Mouse (Mus musculus) left cerebral cortex, postnatal 4 days (tissue): ENCODE measurements around the gene Olfr780. TPM values are rescaled to one million over a fixed set of nuclear protein-coding genes. Genes with fewer than 3 reads are reported as not detected.
"Not testable (repeated sequence)": the region's sequence is repeated elsewhere in the genome, so short reads cannot be mapped to it uniquely, and the experiment has no call there.

Source experiments
- DNase-seq: peaks from one replicate; pipeline ENCODE4 v3.0.0-alpha.2; 2022
- intact Hi-C: fragments of 180-260 bp; cut with DNase I; formaldehyde crosslinking; loops from one replicate; pipeline ENCODE4 v1.15.1; 2025
- total RNA-seq, 2 experiments: library from RNA; stranded (reverse); gene quantifications; 2 replicates each; pipeline ENCODE4 v1.2.3; 2021

Gene Olfr780
- total RNA-seq, result not detected

GRCm38 (mm10) chr10:129317817-129318216 is at the start of gene Olfr780:
Gene Olfr780 (plus strand): TSS chr10:129318117.
- DNase-seq, result no peak

GRCm38 (mm10) chr10:129271081-129271535 is 46.8 kb upstream of the Olfr780 start, which contains the start of gene Olfr777:
Gene Olfr777 (minus strand): TSS chr10:129271485.
- DNase-seq, result no peak
- intact Hi-C loops, result no loop called here

More at GRCm38 (mm10) chr10:129317817-129318216, at the start of gene Olfr780:
- intact Hi-C loops, result no loop called here

DNA sequence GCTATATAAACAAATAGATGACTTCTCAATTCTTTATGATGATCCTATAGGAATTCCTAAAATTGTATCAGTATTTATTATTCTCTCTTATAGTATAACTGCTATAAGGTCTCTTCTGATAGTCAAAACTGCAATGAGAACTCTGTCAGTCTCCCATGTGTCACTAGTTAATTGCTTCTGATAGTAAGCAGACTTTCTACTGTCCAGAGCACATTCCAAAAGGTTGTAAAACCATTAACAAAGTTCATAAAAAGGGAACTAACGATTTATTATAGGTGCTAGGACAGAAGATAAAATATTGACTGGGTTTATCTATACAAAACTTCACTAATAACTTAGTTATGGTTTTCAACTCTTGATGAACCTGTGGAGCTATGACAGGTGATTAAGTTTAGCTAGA is 4.9 kb upstream of the Olfr780 start:
- DNase-seq, intact Hi-C loops: not testable (repeated sequence)

- DNase-seq, intact Hi-C loops: not testable (repeated sequence)
Observed at GRCm38 (mm10) chr10:129313521-129313920, 4.4 kb upstream of the Olfr780 start.

DNA sequence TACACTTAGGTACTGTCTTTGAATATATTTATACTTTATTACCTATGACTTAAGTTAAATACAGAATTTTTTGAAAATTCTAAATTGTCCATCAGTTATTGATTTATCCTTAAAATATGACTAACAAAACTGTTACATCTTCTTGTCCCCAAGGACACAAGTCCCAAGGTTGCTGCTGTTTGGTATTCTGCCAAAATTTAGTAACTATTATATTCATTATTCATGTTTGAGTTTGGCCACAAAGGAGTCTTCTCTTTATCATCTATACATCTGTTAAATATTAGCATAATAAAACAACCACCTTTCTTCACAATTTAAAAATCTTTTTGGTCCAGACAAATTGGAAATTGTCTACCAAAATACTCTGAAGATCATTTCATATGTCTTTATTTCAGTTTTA is 10.6 kb downstream of the Olfr780 start, which contains the start of gene Olfr781:
TSS of gene Olfr781 (plus strand) at position 301 of the 400 bp plus-strand sequence.
- DNase-seq, result no peak
- intact Hi-C loops, result no loop called here

DNA sequence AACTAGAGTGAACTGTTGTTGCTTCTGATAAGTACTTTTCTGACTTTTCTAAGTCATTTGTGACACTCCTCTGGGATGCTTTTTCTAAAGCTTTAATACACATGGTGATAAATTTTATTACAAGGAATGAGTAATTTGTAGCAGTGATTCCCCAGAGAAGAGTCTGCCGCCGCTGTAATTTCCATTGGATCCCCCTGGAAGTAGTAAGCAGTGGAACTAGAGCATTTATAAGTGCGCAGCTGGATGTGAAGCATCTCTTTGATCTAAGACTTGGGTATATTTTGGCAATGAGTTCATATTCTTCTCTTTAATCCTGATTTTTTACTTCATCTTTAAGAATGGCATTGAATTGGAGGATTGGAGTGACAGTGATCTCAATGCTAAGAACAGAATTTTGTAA is 30.6 kb downstream of the Olfr780 start, which contains the start of gene Olfr782:
TSS of gene Olfr782 (plus strand) at position 301 of the 400 bp plus-strand sequence.
- intact Hi-C loops, result no loop called here
- no peak for DNase-seq

DNA sequence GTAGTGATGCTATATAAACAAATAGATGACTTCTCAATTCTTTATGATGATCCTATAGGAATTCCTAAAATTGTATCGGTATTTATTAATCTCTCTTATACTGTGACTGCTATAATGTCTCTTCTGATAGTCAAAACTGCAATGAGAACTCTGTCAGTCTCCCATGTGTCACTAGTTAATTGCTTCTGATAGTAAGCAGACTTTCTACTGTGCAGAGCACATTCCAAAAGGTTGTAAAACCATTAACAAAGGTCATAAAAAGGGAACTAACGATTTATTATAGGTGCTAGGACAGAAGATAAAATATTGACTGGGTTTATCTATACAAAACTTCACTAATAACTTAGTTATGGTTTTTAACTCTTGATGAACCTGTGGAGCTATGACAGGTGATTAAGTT is 34.6 kb downstream of the Olfr780 start:
- DNase-seq, intact Hi-C loops: not testable (repeated sequence)

DNA sequence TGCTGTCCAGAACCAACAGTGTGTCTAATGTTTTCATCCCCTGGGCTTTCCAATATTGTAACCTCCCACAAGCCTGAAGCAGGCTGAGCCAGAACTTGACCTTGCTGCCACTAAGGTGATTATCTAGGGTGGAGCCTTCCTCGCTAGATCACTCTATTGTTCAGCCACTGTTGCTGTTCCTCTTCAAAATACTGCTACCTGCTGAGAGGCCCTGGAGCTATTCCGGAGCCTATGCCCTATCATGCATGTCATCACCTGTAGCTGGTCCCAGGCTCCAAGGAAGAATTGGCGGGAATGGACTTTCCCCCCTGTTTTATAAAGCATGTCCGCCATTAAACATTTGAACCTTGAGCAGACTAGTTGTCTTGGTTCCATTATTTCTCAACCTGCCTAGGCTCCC is 38.6 kb downstream of the Olfr780 start:
- intact Hi-C loops, DNase-seq: not testable (repeated sequence)

GRCm38 (mm10) chr10:129357307-129357706 is 39.4 kb downstream of the Olfr780 start:
- intact Hi-C loops, result no loop called here
- no peak for DNase-seq

Other genes with a start within 250 kb of the Olfr780 start
- gene Olfr766-ps1, start 249.1 kb upstream of the Olfr780 start, total RNA-seq, result not detected
- under 1 TPM in 1 of 2 experiments, not detected in 1; 0.14 TPM for gene Olfr767, start 235.2 kb upstream of the Olfr780 start, total RNA-seq
- not detected for gene Olfr768, start 218.7 kb upstream of the Olfr780 start, total RNA-seq
- not detected for gene Olfr769, start 200.3 kb upstream of the Olfr780 start, total RNA-seq
- not detected for gene Olfr770, start 179.1 kb upstream of the Olfr780 start, total RNA-seq
- not detected for gene Olfr771, start 153.4 kb upstream of the Olfr780 start, total RNA-seq
- not detected for gene Olfr772, start 140.2 kb upstream of the Olfr780 start, total RNA-seq
- not detected for gene Olfr773, start 130.7 kb upstream of the Olfr780 start, total RNA-seq
- not detected for gene Olfr774, start 81.9 kb upstream of the Olfr780 start, total RNA-seq
- gene Olfr775, start 69.7 kb upstream of the Olfr780 start, total RNA-seq, result not detected
- not detected for gene Olfr776, start 59.0 kb upstream of the Olfr780 start, total RNA-seq
- gene Olfr777, start 46.6 kb upstream of the Olfr780 start, total RNA-seq, result not detected
- gene Olfr781, start 10.7 kb downstream of the Olfr780 start, total RNA-seq, result not detected
- not detected for gene Olfr782, start 30.7 kb downstream of the Olfr780 start, total RNA-seq
- under 1 TPM; 0.26 to 0.32 TPM for gene Olfr784, start 66.0 kb downstream of the Olfr780 start, total RNA-seq
- gene Olfr785, start 87.3 kb downstream of the Olfr780 start, total RNA-seq, result not detected
- gene Olfr786, start 109.2 kb downstream of the Olfr780 start, total RNA-seq, result not detected
- gene Olfr787, start 143.7 kb downstream of the Olfr780 start, total RNA-seq, result not detected
- not detected for gene Olfr788, start 152.9 kb downstream of the Olfr780 start, total RNA-seq
- not detected for gene Olfr789, start 166.6 kb downstream of the Olfr780 start, total RNA-seq
- not detected for gene Olfr790, start 180.4 kb downstream of the Olfr780 start, total RNA-seq
- not detected for gene Olfr791, start 203.7 kb downstream of the Olfr780 start, total RNA-seq
- not detected for gene Olfr792, start 221.0 kb downstream of the Olfr780 start, total RNA-seq
- gene Olfr794, start 249.5 kb downstream of the Olfr780 start, total RNA-seq, result not detected